Mouse (Mus musculus) bone marrow macrophage, adult 2 months (primary cell): ENCODE measurements around the gene Cnnm1.

Source experiments
- CTCF ChIP-seq: IDR thresholded peaks from 2 replicates; pipeline ENCODE4 v1.5.1; 2012; ENCODE audit warnings: low read depth, mild to moderate bottlenecking, low read length, moderate library complexity
- POLR2A ChIP-seq: IDR thresholded peaks from 2 replicates; pipeline ENCODE4 v1.6.1; 2012; ENCODE audit warnings: mild to moderate bottlenecking, low read depth, low read length, borderline replicate concordance

DNA sequence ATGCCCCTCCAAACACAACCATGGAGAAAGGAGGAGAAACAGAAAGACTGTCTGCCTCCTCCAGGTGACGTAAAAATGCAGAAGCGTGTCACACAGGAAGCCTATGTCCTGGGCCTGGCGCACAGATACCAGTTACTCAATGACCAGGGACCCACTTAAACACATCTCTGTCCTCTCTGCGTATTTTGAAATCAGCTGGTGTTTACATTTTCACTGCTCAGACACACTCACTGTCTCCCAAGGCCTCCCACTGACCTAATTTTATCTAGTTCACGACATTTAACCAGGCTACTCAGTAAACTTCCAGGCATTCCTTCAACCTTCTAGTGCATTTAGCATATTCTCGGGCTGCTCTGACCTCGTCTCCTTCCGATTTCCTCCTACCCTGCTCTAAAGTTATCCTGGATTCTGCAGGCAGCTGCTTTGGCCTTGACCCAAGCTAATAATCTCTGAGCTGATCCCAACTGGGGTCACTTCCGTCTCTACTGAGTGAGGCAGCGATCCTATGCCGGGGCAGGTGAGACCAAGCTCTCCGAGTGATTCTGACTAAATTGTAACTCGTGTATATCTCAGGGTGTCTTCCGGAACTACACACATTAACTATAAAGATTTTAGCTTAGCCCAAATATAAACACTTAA, 76.3 kb downstream of the Cnnm1 start:
- TF ChIP-seq POLR2A = no peak
- TF ChIP-seq CTCF = no peak
